Mouse (Mus musculus) bone marrow, adult 2 months (tissue): ENCODE measurements at regions not wholly inside any gene's neighbourhood (a gene's known extent, or its start where the extent isn't known, plus 50 kb on each side); places are given as distances from the start of the nearest gene placed in this dataset.

Source experiments
- CTCF ChIP-seq: fragments of 200-500 bp; IDR thresholded peaks from 2 replicates; pipeline ENCODE4 v1.5.1; 2011; ENCODE audit warnings: low read length, control low read depth; ENCODE audit not compliant: control insufficient read depth, insufficient read depth
- POLR2A ChIP-seq: fragments of 200-500 bp; IDR thresholded peaks from 2 replicates; pipeline ENCODE4 v1.6.1; 2011; ENCODE audit warnings: low read depth, mild to moderate bottlenecking, control low read depth, low read length, borderline replicate concordance; ENCODE audit not compliant: control insufficient read depth

GRCm38 (mm10) chr8:128095451-128095850, 263.0 kb upstream of the Nrp1 start:
- TF ChIP-seq CTCF (no peak), POLR2A (no peak)
